Mouse (Mus musculus) intestine, embryonic 14.5 days (tissue): ENCODE data around the gene Tuba8. TPM values are rescaled to one million over a fixed set of nuclear protein-coding genes. Genes with fewer than 3 reads are reported as not detected.

Experiments
- ATAC-seq: fragments of 200-750 bp; cut with Nextera tagmentation; replicated peaks from 2 replicates; pipeline ENCODE4 v1.8.0; 2017; ENCODE audit warnings: low read depth, moderate number of reproducible peaks, moderate TSS enrichment, moderate library complexity; ENCODE audit not compliant: low FRiP score, low TSS enrichment
- DNase-seq: peaks from one replicate; pipeline ENCODE4 v3.0.0-alpha.2; 2018; ENCODE audit warnings: low spot score
- H3K27ac ChIP-seq: fragments of 300-500 bp; sonication (generic); 2 replicates; pipeline ENCODE4 v1.5.1; 2014; ENCODE audit warnings: low read depth, mild to moderate bottlenecking, control low read depth
- H3K27me3 ChIP-seq: fragments of 300-500 bp; sonication (generic); replicated peaks from 2 replicates; pipeline ENCODE4 v1.6.1; 2014; ENCODE audit warnings: low read length, control low read depth; ENCODE audit not compliant: control insufficient read depth, insufficient read depth
- H3K36me3 ChIP-seq: fragments of 300-500 bp; sonication (generic); 2 replicates; pipeline ENCODE4 v1.6.1; 2014; ENCODE audit warnings: low read length, control low read depth; ENCODE audit not compliant: control insufficient read depth, insufficient read depth
- H3K4me1 ChIP-seq: fragments of 300-500 bp; sonication (generic); replicated peaks from 2 replicates; pipeline ENCODE4 v1.6.1; 2014; ENCODE audit warnings: low read length, control low read depth, mixed read lengths; ENCODE audit not compliant: control insufficient read depth, insufficient read depth
- H3K4me2 ChIP-seq: fragments of 300-500 bp; sonication (generic); 2 replicates; pipeline ENCODE4 v1.6.1; 2014; ENCODE audit warnings: low read length
- H3K4me3 ChIP-seq: fragments of 300-500 bp; sonication (generic); 2 replicates; pipeline ENCODE4 v1.5.1; 2014; ENCODE audit warnings: low read depth, low read length, control low read depth, mixed read lengths
- H3K9ac ChIP-seq: fragments of 300-500 bp; sonication (generic); 2 replicates; pipeline ENCODE4 v1.6.1; 2014; ENCODE audit warnings: mild to moderate bottlenecking, low read length
- H3K9me3 ChIP-seq: fragments of 300-500 bp; sonication (generic); 2 replicates; pipeline ENCODE4 v1.6.1; 2016; ENCODE audit warnings: low read length, control low read depth; ENCODE audit not compliant: control insufficient read depth
- WGBS: fragments of 180-500 bp; shearing (Covaris S2); extraction: QIAGEN DNeasy Blood & Tissue Kit; methylation state at CpG from one replicate; pipeline ENCODE4 v1.1.7; 2014; 5-methylcytosine and 5-hydroxymethylcytosine counted together
- polyA plus RNA-seq: library from polyadenylated mRNA; unstranded; fragments of >200 nt; fragmentation: Nextera tagmentation; extraction: Ambion mirVana; gene quantifications from 2 replicates; pipeline ENCODE4 v1.2.1, GENCODE M21; 2014

Gene Tuba8
- polyA plus RNA-seq, 1 experiment from 2014 or later, result 0.38 TPM

GRCm38 (mm10) chr6:121176731-121177098 is 33.8 kb upstream of the Tuba8 start:
- no peak overlapping the region for H3K9ac ChIP-seq
- H3K27me3 ChIP-seq, result no peaks in the 10 kb centered on the region
- peak overlapping the region; percentile 62 for H3K27ac ChIP-seq
- DNase-seq (no peak), ATAC-seq (peak; percentile 11)
- H3K4me2 ChIP-seq, result no peak overlapping the region
- 0 out of 2 replicates have a peak, but pooled peaks cover 8% of the 10 kb centered on the region for H3K4me1 ChIP-seq
- no peaks in the 10 kb centered on the region for H3K36me3 ChIP-seq
- no peaks in the 10 kb centered on the region for H3K9me3 ChIP-seq
- 58% methylated on average over 4 of the region's 4 CpGs for WGBS
- H3K4me3 ChIP-seq, result no peak overlapping the region

- DNase-seq (no peak), ATAC-seq (peak; percentile 74)
- Histone ChIP-seq H3K4me3 (no peak overlapping the region), H3K36me3 (no peaks in the 10 kb centered on the region), H3K4me2 (no peak overlapping the region), H3K27ac (peak overlapping the region; percentile 62; the same call in 1 of the 2 replicates), H3K9ac (no peak overlapping the region), H3K4me1 (0 out of 2 replicates have a peak, but pooled peaks cover 8% of the 10 kb centered on the region), H3K27me3 (no peaks in the 10 kb centered on the region), H3K9me3 (no peaks in the 10 kb centered on the region)
- 74% methylated on average over 7 of the region's 7 CpGs for WGBS
Observed at GRCm38 (mm10) chr6:121177118-121177708, 33.3 kb upstream of the Tuba8 start.

GRCm38 (mm10) chr6:121178700-121179358 is 31.7 kb upstream of the Tuba8 start:
- no peak overlapping the region for H3K4me2 ChIP-seq
- no peak overlapping the region for H3K9ac ChIP-seq
- 0 out of 2 replicates have a peak, but pooled peaks cover 8% of the 10 kb centered on the region for H3K4me1 ChIP-seq
- H3K36me3 ChIP-seq, result no peaks in the 10 kb centered on the region
- DNase-seq, result peak; percentile 83
- H3K4me3 ChIP-seq, result no peak overlapping the region
- H3K9me3 ChIP-seq, result no peaks in the 10 kb centered on the region
- WGBS, result 59% methylated on average over 7 of the region's 7 CpGs
- ATAC-seq, result no peak
- no peak overlapping the region for H3K27ac ChIP-seq
- no peaks in the 10 kb centered on the region for H3K27me3 ChIP-seq

GRCm38 (mm10) chr6:121179846-121180245 is 30.6 kb upstream of the Tuba8 start:
- no peak overlapping the region for H3K4me3 ChIP-seq
- no peak overlapping the region for H3K4me2 ChIP-seq
- H3K36me3 ChIP-seq, result no peaks in the 10 kb centered on the region
- peaks cover 12% of the 10 kb centered on the region; the same call in 1 of the 2 replicates for H3K4me1 ChIP-seq
- 70% methylated on average over 7 of the region's 7 CpGs for WGBS
- no peak overlapping the region for H3K27ac ChIP-seq
- H3K9me3 ChIP-seq, result no peaks in the 10 kb centered on the region
- no peak overlapping the region for H3K9ac ChIP-seq
- no peak for DNase-seq
- ATAC-seq, result no peak
- H3K27me3 ChIP-seq, result no peaks in the 10 kb centered on the region

GRCm38 (mm10) chr6:121183414-121184173 is 26.9 kb upstream of the Tuba8 start, which contains the start of gene Pex26:
Pex26 (plus strand) TSS chr6:121183667.
- peaks cover 25% of the 10 kb centered on the region for H3K36me3 ChIP-seq
- H3K9me3 ChIP-seq, result no peaks in the 10 kb centered on the region
- H3K4me1 ChIP-seq, result peaks cover 9% of the 10 kb centered on the region
- H3K27me3 ChIP-seq, result no peaks in the 10 kb centered on the region
- ATAC-seq, result peak; percentile 88
- H3K9ac ChIP-seq, result peak within 1 kb of the TSS; percentile 70
- peak within 1 kb of the TSS; percentile 85 for H3K4me3 ChIP-seq
- H3K27ac ChIP-seq, result peak within 1 kb of the TSS; percentile 82
- H3K4me2 ChIP-seq, result peak within 1 kb of the TSS; percentile 99
- 1% methylated on average over 32 of the region's 32 CpGs for WGBS
- DNase-seq, result peak; percentile 97

- peak overlapping the region; percentile 85 for H3K4me3 ChIP-seq
- peaks cover 9% of the 10 kb centered on the region for H3K4me1 ChIP-seq
- DNase-seq, result peak; percentile 71
- 2% methylated on average over 35 of the region's 35 CpGs for WGBS
- H3K27me3 ChIP-seq, result no peaks in the 10 kb centered on the region
- H3K9ac ChIP-seq, result peak overlapping the region; percentile 70
- H3K27ac ChIP-seq, result no peak overlapping the region; the same call in 1 of the 2 replicates
- no peaks in the 10 kb centered on the region for H3K9me3 ChIP-seq
- H3K36me3 ChIP-seq, result peaks cover 30% of the 10 kb centered on the region
- peak; percentile 50 for ATAC-seq
- peak overlapping the region; percentile 99 for H3K4me2 ChIP-seq
Observed at GRCm38 (mm10) chr6:121184198-121185140, 26.0 kb upstream of the Tuba8 start.

GRCm38 (mm10) chr6:121185232-121185631 is 25.3 kb upstream of the Tuba8 start:
- peaks cover 37% of the 10 kb centered on the region for H3K36me3 ChIP-seq
- peak overlapping the region; percentile 85; the same call in 1 of the 2 replicates for H3K4me3 ChIP-seq
- peaks cover 9% of the 10 kb centered on the region for H3K4me1 ChIP-seq
- DNase-seq, result peak; percentile 57
- H3K27ac ChIP-seq, result no peak overlapping the region
- peak overlapping the region; percentile 99 for H3K4me2 ChIP-seq
- 0 out of 2 replicates have a peak overlapping the region, but pooled peaks have one; percentile 13 for H3K9ac ChIP-seq
- no peaks in the 10 kb centered on the region for H3K27me3 ChIP-seq
- ATAC-seq, result peak; percentile 11; the same call in 1 of the 2 replicates
- no peaks in the 10 kb centered on the region for H3K9me3 ChIP-seq
- WGBS, result 77% methylated on average over 8 of the region's 8 CpGs
